7 mouse cellular contexts compared by ENCODE assay signal in genomic region chr8:106872454-106873034, GRCm38 (mm10). TPM values are rescaled to one million over a fixed set of nuclear protein-coding genes. Genes with fewer than 3 reads are reported as not detected.
DNase-seq lines count a peak whose midpoint lies in the region; ATAC-seq and TF ChIP-seq lines count a peak whose summit lies in the region.

No protein-coding gene starts in this region.

- ATAC-seq in neural tube, embryonic 11.5 days (ENCODE audit: insufficient read depth, low FRiP score, low TSS enrichment): no peak
- ATAC-seq in forebrain, postnatal 0 days: no peak
- ATAC-seq in limb, embryonic 12.5 days (ENCODE audit: insufficient number of reproducible peaks, insufficient read depth, low FRiP score, low TSS enrichment, low read depth): no peak

- H3K4me2 ChIP-seq in neural tube, embryonic 11.5 days (ENCODE audit: low read depth): peak overlapping the region; percentile 85
- peak overlapping the region; percentile 96 for H3K4me2 ChIP-seq in forebrain, postnatal 0 days (ENCODE audit: low read depth)
- peak overlapping the region; percentile 96 for H3K4me2 ChIP-seq in limb, embryonic 12.5 days

- no peak for DNase-seq in neural tube, embryonic 11.5 days (ENCODE audit: low spot score)
- DNase-seq in neural tube, embryonic 10.5 days (ENCODE audit: extremely low spot score, low spot score): no peak
- DNase-seq in forebrain, postnatal 0 days: no peak
- no peak for DNase-seq in spleen, adult 12 weeks (ENCODE audit: low spot score)
- no peak for DNase-seq in cerebellum, adult 2 months
- no peak for DNase-seq in ovary, adult 18-20 months (ENCODE audit: low spot score)

- H3K27me3 ChIP-seq in neural tube, embryonic 11.5 days (ENCODE audit: control insufficient read depth, insufficient read depth, low read length): peaks cover 37% of the 10 kb centered on the region
- H3K27me3 ChIP-seq in forebrain, postnatal 0 days (ENCODE audit: insufficient read depth, low read length): peaks cover 8% of the 10 kb centered on the region
- H3K27me3 ChIP-seq in limb, embryonic 12.5 days: peaks cover 64% of the 10 kb centered on the region
- no peaks in the 10 kb centered on the region for H3K27me3 ChIP-seq in cerebellum, adult 2 months (ENCODE audit: control insufficient read depth, insufficient read depth, low read length)

- peak overlapping the region; percentile 45 for H3K9ac ChIP-seq in neural tube, embryonic 11.5 days (ENCODE audit: low read length)
- H3K9ac ChIP-seq in forebrain, postnatal 0 days: peak overlapping the region; percentile 58
- H3K9ac ChIP-seq in limb, embryonic 12.5 days (replicated peaks): no peak overlapping the region

- TF ChIP-seq POLR2A in cerebellum, adult 2 months (IDR thresholded peaks at IDR 0.05; ENCODE audit: borderline replicate concordance, insufficient read depth, low read length): no peak

- H3K36me3 ChIP-seq in neural tube, embryonic 11.5 days (ENCODE audit: control insufficient read depth, insufficient read depth, low read length): no peaks in the 10 kb centered on the region
- H3K36me3 ChIP-seq in forebrain, postnatal 0 days (ENCODE audit: insufficient read depth): peaks cover 23% of the 10 kb centered on the region
- H3K36me3 ChIP-seq in limb, embryonic 12.5 days: peaks cover 35% of the 10 kb centered on the region

- H3K27ac ChIP-seq in neural tube, embryonic 11.5 days (ENCODE audit: low read depth, low read length): no peak overlapping the region
- no peak overlapping the region for H3K27ac ChIP-seq in forebrain, postnatal 0 days (ENCODE audit: low read depth, low read length)
- H3K27ac ChIP-seq in limb, embryonic 12.5 days: no peak overlapping the region
- H3K27ac ChIP-seq in cerebellum, adult 2 months (ENCODE audit: insufficient read depth, low read length): no peak overlapping the region

- WGBS in neural tube, embryonic 11.5 days: 8% methylated on average over 8 of the region's 8 CpGs
- 9% methylated on average over 8 of the region's 8 CpGs for whole genome bisulfite sequencing in forebrain, postnatal 0 days
- 7% methylated on average over 8 of the region's 8 CpGs for WGBS in limb, embryonic 12.5 days
- 29% methylated on average over 8 of the region's 8 CpGs for WGBS in cerebellum, adult 2 months

- peak overlapping the region; percentile 43; the same call in 1 of the 2 replicates for H3K4me3 ChIP-seq in neural tube, embryonic 11.5 days (ENCODE audit: low read depth, low read length)
- peak overlapping the region; percentile 62 for H3K4me3 ChIP-seq in forebrain, postnatal 0 days (ENCODE audit: low read depth, low read length)
- peak overlapping the region; percentile 55 for H3K4me3 ChIP-seq in limb, embryonic 12.5 days (replicated peaks)
- H3K4me3 ChIP-seq in cerebellum, adult 2 months (replicated peaks; ENCODE audit: insufficient read depth, low read depth, low read length): no peak overlapping the region

- no peaks in the 10 kb centered on the region for H3K9me3 ChIP-seq in neural tube, embryonic 11.5 days (ENCODE audit: control insufficient read depth, low read length)
- no peaks in the 10 kb centered on the region for H3K9me3 ChIP-seq in forebrain, postnatal 0 days (ENCODE audit: low read length)
- H3K9me3 ChIP-seq in limb, embryonic 12.5 days: no peaks in the 10 kb centered on the region

- peaks cover 11% of the 10 kb centered on the region for H3K4me1 ChIP-seq in neural tube, embryonic 11.5 days (ENCODE audit: control insufficient read depth, insufficient read depth, low read length)
- H3K4me1 ChIP-seq in forebrain, postnatal 0 days (ENCODE audit: insufficient read depth): peaks cover 18% of the 10 kb centered on the region
- peaks cover 34% of the 10 kb centered on the region for H3K4me1 ChIP-seq in limb, embryonic 12.5 days (replicated peaks)
- H3K4me1 ChIP-seq in cerebellum, adult 2 months (ENCODE audit: control insufficient read depth, insufficient read depth, low read length): peaks cover 11% of the 10 kb centered on the region

- no peak for TF ChIP-seq CTCF in forebrain, postnatal 0 days (IDR thresholded peaks at IDR 0.05; ENCODE audit: low read depth)
- no peak for TF ChIP-seq CTCF in cerebellum, adult 2 months (IDR thresholded peaks at IDR 0.05; ENCODE audit: borderline replicate concordance, insufficient read depth, low read depth, low read length)

RNA-seq across cellular contexts. Expression of gene Has3, which starts 2.5 kb away (rescaled TPM):
- 0.09 and 0.28 TPM in 2 replicates for polyA plus RNA-seq in neural tube, embryonic 11.5 days (2014; fragmentation: Nextera tagmentation; extraction: Ambion mirVana)
- total RNA-seq in forebrain, postnatal 0 days (2014; rRNA removed): 18.1 and 19.7 TPM in 2 replicates
- polyA plus RNA-seq in forebrain, postnatal 0 days (2015; fragmentation: Nextera tagmentation; extraction: Ambion mirVana): 0.77 and 0.86 TPM in 2 replicates
- polyA plus RNA-seq in limb, embryonic 12.5 days (2016; fragmentation: Nextera tagmentation; extraction: Ambion mirVana): 0.10 and 0.20 TPM in 2 replicates
- polyA plus RNA-seq in cerebellum, adult 2 months (2012; rRNA removed): 1.5 and 1.7 TPM in 2 replicates

RNA-seq across cellular contexts. Expression of gene Utp4, which starts 20.9 kb away (rescaled TPM):
- 71.7 and 80.0 TPM in 2 replicates for polyA plus RNA-seq in neural tube, embryonic 11.5 days (2014; fragmentation: Nextera tagmentation; extraction: Ambion mirVana)
- 22.2 and 23.2 TPM in 2 replicates for total RNA-seq in forebrain, postnatal 0 days (2014; rRNA removed)
- 26.9 and 30.4 TPM in 2 replicates for polyA plus RNA-seq in forebrain, postnatal 0 days (2015; fragmentation: Nextera tagmentation; extraction: Ambion mirVana)
- polyA plus RNA-seq in limb, embryonic 12.5 days (2016; fragmentation: Nextera tagmentation; extraction: Ambion mirVana): 67.9 and 74.5 TPM in 2 replicates
- polyA plus RNA-seq in cerebellum, adult 2 months (2012; rRNA removed): 24.7 and 26.3 TPM in 2 replicates
